Mouse (Mus musculus) brain, embryonic 14.5 days (tissue): ENCODE results near the gene Med13.

Source experiments
- CTCF ChIP-seq: fragments of 200-500 bp; IDR thresholded peaks from 2 replicates; pipeline ENCODE4 v1.5.1; 2012; ENCODE audit warnings: inconsistent platforms, mild to moderate bottlenecking, moderate library complexity, borderline replicate concordance; ENCODE audit not compliant: insufficient read depth, insufficient read length; ENCODE audit errors: extremely low read depth
- POLR2A ChIP-seq: fragments of 200-500 bp; IDR thresholded peaks from 2 replicates; pipeline ENCODE4 v1.6.1; 2012; ENCODE audit warnings: mild to moderate bottlenecking, inconsistent platforms, borderline replicate concordance; ENCODE audit not compliant: poor library complexity, insufficient read depth, insufficient read length, severe bottlenecking; ENCODE audit errors: extremely low read depth

GRCm38 (mm10) chr11:86395100-86395499, 37.7 kb upstream of the Med13 start:
- TF ChIP-seq CTCF (no peak), POLR2A (no peak)
